Mouse (Mus musculus) forebrain, postnatal 0 days (tissue): ENCODE results near the gene Kif24. TPM values are rescaled to one million over a fixed set of nuclear protein-coding genes. Genes with fewer than 3 reads are reported as not detected.
A peak's percentile ranks its signal among the peaks of the same experiment; 100 is the strongest.

Experiments used
- ATAC-seq: fragments of 200-750 bp; cut with Nextera tagmentation; 2 replicates; pipeline ENCODE4 v1.8.0; 2017; ENCODE audit warnings: mild to moderate bottlenecking, moderate library complexity
- DNase-seq: peaks from one replicate; pipeline ENCODE4 v3.0.0-alpha.2; 2015
- H3K27ac ChIP-seq: fragments of 300-500 bp; sonication (generic); 2 replicates; pipeline ENCODE4 v1.5.1; 2014; ENCODE audit warnings: low read depth, mild to moderate bottlenecking, antibody characterized with exemption, low read length, moderate library complexity, mixed read lengths
- H3K27me3 ChIP-seq: fragments of 300-500 bp; sonication (generic); 2 replicates; pipeline ENCODE4 v1.6.1; 2014; ENCODE audit warnings: mild to moderate bottlenecking, low read length, mixed read lengths; ENCODE audit not compliant: insufficient read depth
- H3K36me3 ChIP-seq: fragments of 300-500 bp; sonication (generic); 2 replicates; pipeline ENCODE4 v1.6.1; 2014; ENCODE audit warnings: mild to moderate bottlenecking, moderate library complexity; ENCODE audit not compliant: insufficient read depth
- H3K4me1 ChIP-seq: fragments of 300-500 bp; sonication (generic); 2 replicates; pipeline ENCODE4 v1.6.1; 2014; ENCODE audit warnings: antibody characterized with exemption; ENCODE audit not compliant: insufficient read depth
- H3K4me2 ChIP-seq: fragments of 300-500 bp; sonication (generic); 2 replicates; pipeline ENCODE4 v1.6.1; 2014; ENCODE audit warnings: low read depth, mild to moderate bottlenecking, moderate library complexity
- H3K4me3 ChIP-seq: fragments of 300-500 bp; sonication (generic); 2 replicates; pipeline ENCODE4 v1.5.1; 2014; ENCODE audit warnings: low read depth, low read length, mixed read lengths
- H3K9ac ChIP-seq: fragments of 300-500 bp; sonication (generic); 2 replicates; pipeline ENCODE4 v1.6.1; 2014; ENCODE audit warnings: mild to moderate bottlenecking
- H3K9me3 ChIP-seq: fragments of 300-500 bp; sonication (generic); 2 replicates; pipeline ENCODE4 v1.6.1; 2016; ENCODE audit warnings: low read length
- CTCF ChIP-seq: sonication (generic); IDR thresholded peaks from 2 replicates; pipeline ENCODE4 v1.5.1; 2016; ENCODE audit warnings: antibody characterized with exemption, control low read depth, low read depth
- WGBS: fragments of 180-500 bp; shearing (Covaris S2); extraction: QIAGEN DNeasy Blood & Tissue Kit; methylation state at CpG from one replicate; pipeline ENCODE4 v1.1.7; 2014; 5-methylcytosine and 5-hydroxymethylcytosine counted together
- polyA plus RNA-seq: library from polyadenylated mRNA; unstranded; fragments of >200 nt; fragmentation: Nextera tagmentation; extraction: Ambion mirVana; gene quantifications from 2 replicates; pipeline ENCODE4 v1.2.1, GENCODE M21; 2015
- total RNA-seq: library from RNA; depleted of rRNA; stranded (reverse); fragments of >200 nt; gene quantifications from 2 replicates; pipeline ENCODE4 v1.2.3, GENCODE M21; 2014

The Kif24 gene
- total and polyA plus RNA-seq, 2 experiments from 2014 or later: 1.8 to 4.2 TPM

GRCm38 (mm10) chr4:41406597-41406996 lies 58.1 kb downstream of the Kif24 start:
- H3K27me3 ChIP-seq: no peaks in the 10 kb centered on the region
- H3K4me3 ChIP-seq: no peak overlapping the region
- ATAC-seq: no peak
- no peaks in the 10 kb centered on the region for H3K9me3 ChIP-seq
- no peak for TF ChIP-seq CTCF
- H3K27ac ChIP-seq: no peak overlapping the region
- H3K36me3 ChIP-seq: no peaks in the 10 kb centered on the region
- no peaks in the 10 kb centered on the region for H3K4me1 ChIP-seq
- no peak overlapping the region for H3K4me2 ChIP-seq
- H3K9ac ChIP-seq: no peak overlapping the region
- whole genome bisulfite sequencing: 86% methylated on average over 9 of the region's 9 CpGs
- no peak for DNase-seq

- H3K27ac ChIP-seq: no peak overlapping the region
- 95% methylated on average over 5 of the region's 5 CpGs for WGBS
Measured at GRCm38 (mm10) chr4:41401573-41401972, 63.1 kb downstream of the Kif24 start.

DNA sequence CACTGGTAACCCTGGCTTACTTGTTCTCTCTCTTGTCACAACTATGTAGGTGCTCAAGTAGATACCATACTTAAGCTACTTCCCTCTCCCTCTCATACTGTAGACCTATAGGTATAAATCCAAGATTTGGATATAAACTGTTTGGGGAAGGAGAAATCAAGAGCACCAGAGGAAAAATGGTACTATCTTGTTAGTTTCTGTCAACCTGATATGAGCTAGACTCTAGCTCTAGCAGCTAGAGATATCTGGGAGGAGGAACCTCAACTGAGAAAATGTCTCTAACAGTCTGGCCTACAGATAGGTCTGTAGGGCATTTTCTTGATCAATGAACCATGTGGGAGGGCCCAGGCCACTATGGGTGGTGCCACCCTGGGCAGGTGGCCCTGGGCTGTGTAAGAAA lies 63.5 kb downstream of the Kif24 start:
- H3K27me3 ChIP-seq: no peaks in the 10 kb centered on the region
- TF ChIP-seq CTCF: no peak
- H3K4me1 ChIP-seq: no peaks in the 10 kb centered on the region
- no peak for DNase-seq
- H3K4me3 ChIP-seq: no peak overlapping the region
- H3K4me2 ChIP-seq: no peak overlapping the region
- no peak for ATAC-seq
- H3K9me3 ChIP-seq: no peaks in the 10 kb centered on the region
- H3K27ac ChIP-seq: no peak overlapping the region
- H3K9ac ChIP-seq: no peak overlapping the region
- H3K36me3 ChIP-seq: peaks cover 19% of the 10 kb centered on the region

More at GRCm38 (mm10) chr4:41401573-41401972, 63.1 kb downstream of the Kif24 start:
- ATAC-seq (no peak), DNase-seq (no peak)
- H3K4me3 ChIP-seq: no peak overlapping the region
- no peaks in the 10 kb centered on the region for H3K27me3 ChIP-seq
- H3K9me3 ChIP-seq: no peaks in the 10 kb centered on the region
- no peak for TF ChIP-seq CTCF
- H3K9ac ChIP-seq: no peak overlapping the region
- H3K4me1 ChIP-seq: no peaks in the 10 kb centered on the region
- H3K36me3 ChIP-seq: peaks cover 19% of the 10 kb centered on the region
- no peak overlapping the region for H3K4me2 ChIP-seq

DNA sequence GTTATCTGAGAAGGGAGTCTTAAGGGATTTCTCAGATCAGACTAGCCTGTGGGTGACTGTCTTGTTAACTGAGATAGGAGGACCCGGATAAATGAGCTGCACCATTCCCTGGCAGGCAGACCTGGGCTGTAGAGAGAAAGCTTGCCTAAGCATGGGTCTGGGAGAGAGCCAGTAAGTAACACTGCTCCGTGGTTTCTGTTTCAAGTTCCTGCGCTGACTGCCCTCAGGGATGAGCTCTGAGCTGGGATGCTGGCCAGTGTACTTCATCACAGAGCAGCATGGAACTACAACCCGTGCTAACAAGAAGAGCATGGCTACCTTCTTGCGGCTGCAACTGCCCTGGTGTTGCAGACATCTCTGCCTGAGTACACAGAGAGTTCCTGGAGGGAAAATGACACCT lies 64.8 kb downstream of the Kif24 start:
- Histone ChIP-seq H3K36me3 (peaks cover 19% of the 10 kb centered on the region), H3K4me3 (no peak overlapping the region), H3K9ac (no peak overlapping the region), H3K27me3 (no peaks in the 10 kb centered on the region), H3K4me2 (no peak overlapping the region), H3K27ac (no peak overlapping the region), H3K9me3 (no peaks in the 10 kb centered on the region), H3K4me1 (no peaks in the 10 kb centered on the region)
- 83% methylated on average over 5 of the region's 5 CpGs for WGBS
- DNase-seq (no peak), ATAC-seq (no peak)
- TF ChIP-seq CTCF: no peak

- no peak for TF ChIP-seq CTCF
- 86% methylated on average over 6 of the region's 6 CpGs for WGBS
- Histone ChIP-seq H3K27ac (no peak overlapping the region), H3K9ac (no peak overlapping the region), H3K9me3 (no peaks in the 10 kb centered on the region), H3K4me1 (no peaks in the 10 kb centered on the region), H3K27me3 (no peaks in the 10 kb centered on the region), H3K36me3 (peaks cover 29% of the 10 kb centered on the region), H3K4me3 (no peak overlapping the region), H3K4me2 (no peak overlapping the region)
- ATAC-seq (no peak), DNase-seq (no peak)
Measured at GRCm38 (mm10) chr4:41398353-41398752, 66.3 kb downstream of the Kif24 start.

GRCm38 (mm10) chr4:41394651-41395050 lies 70.0 kb downstream of the Kif24 start:
- no peak overlapping the region for H3K9ac ChIP-seq
- no peak overlapping the region for H3K27ac ChIP-seq
- TF ChIP-seq CTCF: no peak
- H3K4me3 ChIP-seq: no peak overlapping the region
- peaks cover 48% of the 10 kb centered on the region for H3K36me3 ChIP-seq
- DNase-seq: no peak
- no peak for ATAC-seq
- no peaks in the 10 kb centered on the region for H3K4me1 ChIP-seq
- H3K4me2 ChIP-seq: no peak overlapping the region
- H3K27me3 ChIP-seq: no peaks in the 10 kb centered on the region
- WGBS: 81% methylated on average over 9 of the region's 9 CpGs
- H3K9me3 ChIP-seq: no peaks in the 10 kb centered on the region

GRCm38 (mm10) chr4:41391015-41391414 lies 73.7 kb downstream of the Kif24 start:
- Histone ChIP-seq H3K4me1 (no peaks in the 10 kb centered on the region), H3K4me2 (no peak overlapping the region), H3K27me3 (no peaks in the 10 kb centered on the region), H3K4me3 (no peak overlapping the region), H3K9me3 (no peaks in the 10 kb centered on the region), H3K9ac (no peak overlapping the region), H3K36me3 (peaks cover 56% of the 10 kb centered on the region), H3K27ac (no peak overlapping the region)
- DNase-seq: no peak
- TF ChIP-seq CTCF: no peak
- WGBS: 97% methylated on average over 2 of the region's 2 CpGs
- ATAC-seq: no peak

GRCm38 (mm10) chr4:41390122-41390521 lies 74.6 kb downstream of the Kif24 start:
- DNase-seq (peak; percentile 85), ATAC-seq (peak; percentile 79)
- Histone ChIP-seq H3K9ac (no peak overlapping the region), H3K4me2 (no peak overlapping the region), H3K27ac (no peak overlapping the region), H3K4me3 (no peak overlapping the region), H3K4me1 (no peaks in the 10 kb centered on the region), H3K9me3 (no peaks in the 10 kb centered on the region), H3K27me3 (no peaks in the 10 kb centered on the region), H3K36me3 (peaks cover 56% of the 10 kb centered on the region)
- peak; percentile 89 for TF ChIP-seq CTCF
- 17% methylated on average over 3 of the region's 3 CpGs for WGBS
